Mouse (Mus musculus) testis, adult 2 months (tissue): ENCODE measurements at regions not wholly inside any gene's neighbourhood (a gene's known extent, or its start where the extent isn't known, plus 50 kb on each side); places are given as distances from the start of the nearest gene placed in this dataset.

Experiments
- H3K27ac ChIP-seq: fragments of 200-500 bp; 2 replicates; pipeline ENCODE4 v1.5.1; 2012; ENCODE audit warnings: low read depth, low read length; ENCODE audit not compliant: control insufficient read depth, insufficient read depth
- H3K27me3 ChIP-seq: fragments of 200-500 bp; 2 replicates; pipeline ENCODE4 v1.6.1; 2012; ENCODE audit warnings: mild to moderate bottlenecking, low read length, moderate library complexity; ENCODE audit not compliant: control insufficient read depth, insufficient read depth
- H3K36me3 ChIP-seq: fragments of 200-500 bp; 2 replicates; pipeline ENCODE4 v1.6.1; 2012; ENCODE audit warnings: mild to moderate bottlenecking, low read length; ENCODE audit not compliant: control insufficient read depth, insufficient read depth
- H3K4me1 ChIP-seq: fragments of 200-500 bp; 2 replicates; pipeline ENCODE4 v1.6.1; 2012; ENCODE audit warnings: low read length; ENCODE audit not compliant: control insufficient read depth, insufficient read depth
- H3K4me3 ChIP-seq: fragments of 200-500 bp; 2 replicates; pipeline ENCODE4 v1.5.1; 2012; ENCODE audit warnings: low read depth, mild to moderate bottlenecking, low read length, moderate library complexity, mixed read lengths; ENCODE audit not compliant: control insufficient read depth
- CTCF ChIP-seq: fragments of 200-500 bp; IDR thresholded peaks from 2 replicates; pipeline ENCODE4 v1.5.1; 2012; ENCODE audit warnings: low read depth, mild to moderate bottlenecking, inconsistent platforms, low read length, moderate library complexity; ENCODE audit not compliant: control insufficient read depth, insufficient read depth, insufficient replicate concordance
- POLR2A ChIP-seq: fragments of 200-500 bp; IDR thresholded peaks from 2 replicates; pipeline ENCODE4 v1.6.1; 2012; ENCODE audit warnings: low read depth, mild to moderate bottlenecking, inconsistent platforms, low read length, moderate library complexity; ENCODE audit not compliant: control insufficient read depth

GRCm38 (mm10) chr6:100149458-100149852, 137.8 kb downstream of the Rybp start:
- Histone ChIP-seq H3K27me3 (no peaks in the 10 kb centered on the region), H3K36me3 (no peaks in the 10 kb centered on the region), H3K4me3 (no peak overlapping the region), H3K4me1 (no peaks in the 10 kb centered on the region), H3K27ac (no peak overlapping the region)
- TF ChIP-seq POLR2A (no peak), CTCF (no peak)

GRCm38 (mm10) chr6:100148751-100149457, 138.4 kb downstream of the Rybp start:
- H3K4me1 ChIP-seq, result no peaks in the 10 kb centered on the region; the same call in 1 of the 2 replicates
- no peak overlapping the region for H3K27ac ChIP-seq
- H3K27me3 ChIP-seq, result no peaks in the 10 kb centered on the region

GRCm38 (mm10) chr6:100146360-100146935, 140.8 kb downstream of the Rybp start:
- TF ChIP-seq CTCF (no peak), POLR2A (no peak)
- H3K36me3 ChIP-seq, result no peaks in the 10 kb centered on the region
- no peaks in the 10 kb centered on the region; the same call in 1 of the 2 replicates for H3K4me1 ChIP-seq
- H3K4me3 ChIP-seq, result no peak overlapping the region
- no peaks in the 10 kb centered on the region for H3K27me3 ChIP-seq
- H3K27ac ChIP-seq, result no peak overlapping the region

More at GRCm38 (mm10) chr6:100148751-100149457, 138.4 kb downstream of the Rybp start:
- H3K36me3 ChIP-seq, result no peaks in the 10 kb centered on the region
- TF ChIP-seq POLR2A (no peak), CTCF (no peak)
- no peak overlapping the region for H3K4me3 ChIP-seq

- H3K36me3 ChIP-seq, result no peaks in the 10 kb centered on the region
- TF ChIP-seq POLR2A, result no peak
- no peak for TF ChIP-seq CTCF
- no peaks in the 10 kb centered on the region; the same call in 1 of the 2 replicates for H3K4me1 ChIP-seq
- no peak overlapping the region for H3K4me3 ChIP-seq
- H3K27ac ChIP-seq, result no peak overlapping the region
- no peaks in the 10 kb centered on the region for H3K27me3 ChIP-seq
Measured at GRCm38 (mm10) chr6:100145869-100146268, 141.4 kb downstream of the Rybp start.

DNA sequence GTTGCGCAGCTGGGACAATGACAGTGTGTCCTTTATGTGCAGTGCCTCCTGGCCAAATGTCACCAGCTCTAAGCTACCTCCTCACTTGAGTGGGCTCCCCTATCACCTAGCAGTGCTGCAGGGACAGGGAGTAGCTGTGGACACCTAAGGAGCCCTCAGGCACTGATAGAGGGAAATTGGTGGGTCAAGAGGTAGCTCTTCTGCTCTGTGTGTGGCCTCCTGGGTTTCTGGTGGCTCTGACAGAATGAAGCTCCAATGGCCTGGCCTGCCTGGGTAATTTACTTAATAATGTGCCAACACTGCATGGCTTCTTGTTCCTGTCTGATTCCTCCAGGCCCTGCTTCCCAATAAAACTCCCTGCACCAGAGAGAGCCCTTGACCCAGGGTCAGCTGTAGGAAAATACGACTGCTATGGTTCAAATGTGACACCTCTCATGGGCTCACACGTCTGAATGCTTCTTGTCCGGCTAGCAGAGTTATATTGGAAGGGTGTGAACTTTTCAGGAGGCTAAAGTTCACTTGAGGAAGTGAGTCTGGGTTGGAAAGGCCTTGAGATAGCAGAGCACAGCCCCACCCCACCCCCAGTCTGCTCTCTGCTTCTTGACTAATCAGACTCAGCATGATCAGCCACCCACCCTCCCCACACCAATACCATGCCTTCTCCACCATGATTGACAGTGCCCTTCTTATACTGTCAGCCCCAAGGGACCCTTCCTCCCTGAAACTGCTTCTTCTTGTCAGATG, 142.6 kb downstream of the Rybp start:
- no peak overlapping the region for H3K4me3 ChIP-seq
- no peak for TF ChIP-seq CTCF
- no peak for TF ChIP-seq POLR2A
- no peak overlapping the region for H3K27ac ChIP-seq
- no peaks in the 10 kb centered on the region for H3K27me3 ChIP-seq
- H3K36me3 ChIP-seq, result no peaks in the 10 kb centered on the region
- H3K4me1 ChIP-seq, result no peaks in the 10 kb centered on the region; the same call in 1 of the 2 replicates

GRCm38 (mm10) chr6:100143586-100144301, 143.5 kb downstream of the Rybp start:
- Histone ChIP-seq H3K4me3 (no peak overlapping the region), H3K27ac (no peak overlapping the region), H3K27me3 (no peaks in the 10 kb centered on the region), H3K4me1 (no peaks in the 10 kb centered on the region; the same call in 1 of the 2 replicates), H3K36me3 (no peaks in the 10 kb centered on the region)
- TF ChIP-seq POLR2A, result no peak
- TF ChIP-seq CTCF, result no peak
